Mouse (Mus musculus): ENCODE data around the gene Cpn1.

Cpn1 gene

DNA sequence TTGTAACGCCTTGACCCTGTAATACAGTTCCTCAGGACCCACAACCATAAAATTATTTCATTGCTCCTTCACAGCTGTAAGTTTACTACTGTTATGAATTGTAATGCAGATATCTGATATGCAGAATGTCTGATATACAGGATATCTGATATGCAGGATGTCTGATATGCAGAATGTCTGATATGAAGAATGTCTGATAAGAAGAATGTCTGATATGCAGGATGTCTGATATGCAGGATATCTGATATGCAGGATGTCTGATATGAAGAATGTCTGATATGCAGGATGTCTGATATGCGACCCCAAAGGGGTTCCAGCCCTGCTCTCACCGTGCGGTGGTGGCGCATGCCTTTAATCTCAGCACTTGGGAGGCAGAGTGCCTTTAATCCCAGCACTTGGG lies 4.4 kb downstream of the Cpn1 start:
- no peak for DNase-seq (ENCODE audit: low read depth, low spot score)

DNA sequence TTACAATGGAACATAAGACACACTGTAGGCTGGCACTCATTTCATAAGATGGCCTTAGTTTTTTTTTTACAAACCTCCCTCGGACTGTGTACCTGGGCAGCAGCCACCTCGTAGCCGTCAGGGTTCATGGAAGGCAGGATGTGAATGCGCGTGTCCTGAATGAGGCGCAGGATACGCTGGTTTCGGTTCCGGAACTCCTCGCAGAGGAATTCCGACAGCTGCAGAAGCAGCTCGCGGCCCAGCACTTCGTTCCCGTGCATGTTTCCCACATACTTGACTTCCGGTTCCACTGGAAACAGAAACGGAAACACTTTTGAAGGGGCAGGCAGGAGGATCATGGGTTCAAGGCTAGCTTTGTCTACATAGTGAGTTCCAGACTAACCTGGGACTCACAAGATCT lies 5.6 kb downstream of the Cpn1 start:
- DNase-seq (ENCODE audit: low read depth, low spot score), result peak; percentile 76

DNA sequence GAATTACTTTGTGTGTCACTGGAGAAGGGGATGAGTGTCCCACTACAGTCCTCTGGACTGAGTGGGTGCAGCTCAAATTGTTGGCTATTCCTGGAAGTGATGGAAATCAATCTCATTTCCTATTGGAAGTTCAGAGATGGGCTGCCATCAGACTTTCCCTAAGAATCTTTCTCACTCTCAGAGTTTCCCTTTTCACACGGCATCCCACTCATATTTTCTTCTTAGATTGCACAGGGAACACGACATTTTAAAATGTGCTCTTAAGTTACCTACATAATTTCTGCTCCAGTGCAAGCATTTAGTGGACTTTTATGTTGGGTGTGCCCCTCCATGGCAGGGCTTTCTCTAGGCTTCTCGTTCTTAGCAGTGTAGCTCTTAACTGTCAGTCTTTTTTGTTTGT lies 8.6 kb downstream of the Cpn1 start:
- no peak for DNase-seq (ENCODE audit: low read depth, low spot score)

DNA sequence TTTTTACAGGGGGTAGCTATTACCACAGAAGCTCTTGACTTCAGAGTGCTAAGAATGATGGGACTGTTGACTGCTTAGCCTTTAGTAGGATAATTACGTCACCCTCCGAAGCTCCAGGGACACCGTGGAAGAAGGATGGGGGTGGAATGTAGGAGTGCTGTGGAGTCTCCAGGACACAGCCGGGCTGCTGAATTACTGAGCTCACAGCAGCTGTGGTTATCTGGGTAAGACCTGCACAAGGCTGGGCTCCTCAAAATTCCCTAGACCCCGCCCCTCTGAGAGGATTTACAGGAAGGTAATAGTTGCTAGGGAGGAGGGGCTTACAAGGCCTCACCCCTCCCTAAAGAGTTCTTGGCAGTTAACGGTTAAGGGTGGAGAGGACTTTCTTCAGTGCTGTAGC lies 9.7 kb downstream of the Cpn1 start:
- peak; percentile 79 for DNase-seq (ENCODE audit: low read depth, low spot score)

DNA sequence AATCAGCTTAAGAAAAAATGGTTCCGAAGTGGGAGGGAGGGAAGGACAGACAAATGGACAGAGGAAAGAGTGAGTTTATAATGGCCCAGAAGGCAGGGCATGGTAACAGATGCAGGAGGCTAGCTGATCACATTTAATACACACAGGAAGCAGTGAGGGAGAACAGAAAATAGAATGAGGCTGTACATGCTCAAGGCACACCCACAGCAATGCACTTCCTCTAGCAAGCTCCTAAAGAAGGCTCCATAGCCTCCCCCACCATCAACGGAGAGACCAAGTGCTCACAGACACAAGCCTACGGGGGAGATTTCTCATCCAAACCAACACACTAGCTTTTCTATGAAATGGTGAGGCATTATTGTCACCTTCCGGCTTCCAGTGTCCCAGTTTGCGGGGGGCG lies 12.1 kb downstream of the Cpn1 start:
- no peak for DNase-seq (ENCODE audit: low read depth, low spot score)

DNA sequence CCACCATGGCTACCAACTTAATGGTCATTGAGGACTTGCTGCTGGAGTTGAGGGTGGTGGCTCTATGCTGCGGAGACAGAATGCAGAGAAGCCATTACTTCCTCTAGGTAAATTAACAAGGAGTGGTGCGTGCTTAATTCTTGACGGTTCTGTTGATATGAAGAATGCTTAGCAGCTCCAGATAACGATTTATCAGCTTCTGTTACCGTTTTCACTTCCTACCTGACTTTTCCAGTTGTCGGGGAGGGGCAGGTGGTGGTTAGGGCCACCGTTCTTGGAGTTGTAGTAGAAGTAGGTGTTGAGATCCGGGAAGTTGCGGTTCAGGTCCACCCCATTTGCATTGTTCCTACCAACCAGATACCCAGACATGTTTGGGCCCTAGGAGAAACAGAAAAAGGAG lies 12.6 kb downstream of the Cpn1 start:
- no peak for DNase-seq (ENCODE audit: low read depth, low spot score)

DNA sequence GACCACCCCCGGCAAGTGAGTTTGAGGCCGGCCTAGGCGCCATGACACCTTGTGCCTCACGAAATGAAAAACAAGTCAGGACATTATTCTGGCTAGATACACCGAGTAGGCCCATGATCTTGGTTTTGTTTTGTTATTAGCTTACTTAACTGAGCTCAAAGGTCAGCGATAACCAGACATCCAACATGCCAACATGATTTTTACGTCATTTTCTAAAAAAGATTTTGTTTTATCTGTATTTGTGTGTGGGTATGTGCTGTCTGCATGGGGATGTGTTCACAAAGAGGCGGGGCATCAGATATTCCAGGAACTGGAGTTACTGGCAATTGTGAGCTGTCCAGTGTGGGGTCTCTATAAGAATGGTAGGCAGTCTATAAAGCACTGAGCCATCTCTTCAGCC lies 14.2 kb downstream of the Cpn1 start:
- no peak for DNase-seq (ENCODE audit: low read depth, low spot score)

DNA sequence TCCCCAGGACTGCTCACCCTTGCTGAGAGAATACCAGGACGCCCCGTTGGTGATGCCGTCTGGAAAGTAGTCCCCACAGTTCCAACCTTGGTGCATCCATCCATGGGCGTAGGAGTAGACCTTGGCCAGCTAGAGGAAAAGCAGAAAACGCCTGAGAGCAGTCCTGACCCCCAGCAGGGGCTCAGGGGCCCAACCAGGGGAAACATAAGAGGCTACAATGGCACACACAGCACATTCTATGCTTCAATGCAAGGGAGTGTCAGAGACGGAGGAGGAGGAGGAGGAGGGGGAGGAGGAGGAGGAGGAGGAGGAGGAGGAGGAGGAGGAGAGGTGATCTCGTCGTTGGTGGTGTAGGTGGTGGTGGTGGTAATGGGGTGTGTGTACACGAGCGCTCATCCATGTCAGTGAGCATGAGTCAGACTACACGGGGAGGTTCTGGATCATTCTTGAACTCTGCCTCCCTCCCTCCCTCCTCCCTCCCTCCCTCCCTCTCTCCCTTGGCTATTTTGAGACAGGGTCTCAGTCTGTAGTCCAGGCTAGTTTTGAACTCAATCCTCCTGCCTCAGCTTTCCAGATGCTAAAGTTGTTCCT lies 17.8 kb downstream of the Cpn1 start:
- DNase-seq (ENCODE audit: low read depth, low spot score), result no peak

DNA sequence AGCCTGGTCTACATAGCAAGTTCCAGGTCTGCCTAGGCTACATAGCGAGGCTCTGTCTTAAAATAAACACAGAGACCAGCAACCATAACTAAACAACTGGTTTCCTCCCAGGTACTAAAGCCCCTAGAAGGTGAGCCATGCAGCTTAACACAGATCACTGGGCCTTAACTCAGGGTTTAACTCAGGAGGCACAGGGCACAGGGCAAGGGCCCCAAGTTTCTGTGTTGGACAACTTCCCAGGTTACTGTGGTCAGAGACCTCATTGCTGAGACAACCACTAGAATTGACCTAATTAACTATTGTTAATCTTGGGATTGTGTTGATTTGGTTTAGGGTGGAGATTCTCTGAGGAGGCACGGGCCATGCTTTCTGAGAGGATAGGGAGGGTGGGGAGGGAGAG lies 19.9 kb downstream of the Cpn1 start:
- no peak for DNase-seq (ENCODE audit: low read depth, low spot score)

DNA sequence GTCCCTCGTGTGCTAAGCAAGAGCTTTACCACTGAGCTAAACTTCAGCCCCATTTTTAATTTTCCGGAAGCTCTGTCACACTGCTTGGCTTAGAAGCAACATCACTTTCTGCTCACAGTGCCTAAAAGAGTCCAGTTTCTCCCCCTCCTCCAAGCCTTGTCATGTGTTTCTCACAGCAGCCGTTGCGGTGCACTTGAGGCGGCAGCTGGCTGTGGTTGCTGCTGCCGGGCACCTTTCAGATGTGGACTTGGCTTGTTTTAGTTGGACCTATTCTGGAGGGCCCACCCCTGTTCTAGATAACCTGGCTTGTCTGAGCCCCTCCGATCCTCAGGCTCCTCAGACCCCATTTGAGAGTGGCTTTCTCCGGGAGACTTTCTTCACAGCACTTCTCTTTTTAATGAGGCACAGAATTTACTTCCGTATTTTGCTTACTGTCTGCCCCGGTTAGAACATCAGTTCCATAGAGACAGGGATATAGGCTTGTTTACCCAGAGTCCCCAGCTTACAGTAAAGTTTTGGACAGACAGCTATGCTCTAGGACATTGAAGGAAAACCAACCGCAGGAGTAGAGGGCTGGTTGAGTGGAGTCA lies 20.8 kb downstream of the Cpn1 start:
- DNase-seq (ENCODE audit: low read depth, low spot score), result no peak

DNA sequence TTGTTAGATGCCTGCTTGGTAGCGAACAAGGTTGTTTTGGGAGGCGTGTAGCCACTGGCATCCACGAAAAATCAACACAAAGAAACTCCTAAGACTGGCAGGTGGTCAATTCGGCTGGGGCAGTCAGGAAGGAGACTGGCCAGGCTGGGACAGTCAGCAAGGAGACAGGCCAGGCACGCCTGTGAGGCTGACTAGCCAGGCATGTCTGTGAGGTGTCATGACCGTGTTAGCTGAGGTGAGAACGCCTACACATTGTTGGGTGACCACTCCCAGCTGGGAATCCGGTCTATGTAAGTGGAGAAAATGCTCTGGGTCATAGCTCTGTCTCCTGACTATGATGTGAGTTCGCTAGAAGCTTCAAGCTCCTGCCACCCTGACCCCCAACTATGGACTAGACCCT lies 23.6 kb downstream of the Cpn1 start:
- no peak for DNase-seq (ENCODE audit: low read depth, low spot score)

DNA sequence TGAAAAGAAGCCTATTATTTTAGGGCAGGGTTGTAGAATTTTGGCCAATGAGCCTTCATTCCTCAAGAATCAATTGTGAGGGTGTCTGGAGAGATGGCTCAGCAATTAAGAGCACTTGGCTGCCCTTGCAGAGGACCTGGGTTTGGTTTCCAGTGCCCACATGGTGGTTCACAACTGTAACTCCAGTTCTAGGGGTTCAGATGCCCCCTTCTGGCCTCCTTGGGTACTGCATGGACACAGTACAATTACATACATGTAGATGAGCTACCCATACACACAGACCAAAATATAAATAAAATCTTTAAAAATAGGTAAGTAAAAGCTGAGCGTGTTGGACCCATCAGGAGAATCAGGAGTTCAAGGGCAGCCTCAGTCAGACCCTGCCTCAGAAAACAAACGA lies 25.2 kb downstream of the Cpn1 start:
- DNase-seq (ENCODE audit: low read depth, low spot score), result peak; percentile 78

DNA sequence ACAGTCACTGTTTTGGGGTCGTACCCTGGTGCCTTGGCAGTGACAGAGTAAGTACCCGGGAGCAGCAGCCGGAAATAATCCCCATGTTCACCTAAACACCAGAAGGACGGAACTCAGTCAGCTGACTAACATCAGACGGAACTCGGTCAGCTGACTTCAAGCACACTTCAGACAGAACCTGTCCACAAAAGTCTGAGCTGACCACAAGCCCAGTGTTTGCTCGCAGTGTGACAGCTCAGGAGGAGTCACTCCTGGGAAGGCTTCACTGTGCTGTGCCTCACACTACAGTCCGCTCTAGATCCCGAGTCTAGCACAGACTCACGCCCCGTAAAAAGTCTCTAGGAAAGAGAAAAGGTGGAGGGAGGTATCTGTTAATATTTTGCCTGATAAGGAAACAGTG lies 26.3 kb downstream of the Cpn1 start:
- no peak for DNase-seq (ENCODE audit: low read depth, low spot score)

DNA sequence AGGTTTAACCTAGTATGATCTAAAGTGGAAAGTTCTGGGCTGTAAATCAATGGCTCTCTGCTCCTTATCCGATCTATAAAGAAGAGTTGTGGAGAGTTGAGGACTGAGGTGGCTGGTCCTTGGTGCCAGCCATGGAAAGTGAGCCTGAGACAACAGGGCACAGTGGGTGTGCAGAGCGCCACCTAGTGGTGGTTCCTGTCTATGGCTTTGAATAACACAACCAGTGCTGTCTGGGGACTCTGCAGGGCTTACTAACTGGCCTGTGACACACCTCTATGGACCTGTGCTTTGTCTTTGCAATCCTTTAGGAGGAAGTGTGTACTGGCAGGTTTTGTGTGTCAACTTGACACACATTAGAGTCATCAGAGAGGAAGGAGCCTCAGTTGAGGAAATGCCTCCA lies 27.2 kb downstream of the Cpn1 start:
- peak; percentile 78 for DNase-seq (ENCODE audit: low read depth, low spot score)

DNA sequence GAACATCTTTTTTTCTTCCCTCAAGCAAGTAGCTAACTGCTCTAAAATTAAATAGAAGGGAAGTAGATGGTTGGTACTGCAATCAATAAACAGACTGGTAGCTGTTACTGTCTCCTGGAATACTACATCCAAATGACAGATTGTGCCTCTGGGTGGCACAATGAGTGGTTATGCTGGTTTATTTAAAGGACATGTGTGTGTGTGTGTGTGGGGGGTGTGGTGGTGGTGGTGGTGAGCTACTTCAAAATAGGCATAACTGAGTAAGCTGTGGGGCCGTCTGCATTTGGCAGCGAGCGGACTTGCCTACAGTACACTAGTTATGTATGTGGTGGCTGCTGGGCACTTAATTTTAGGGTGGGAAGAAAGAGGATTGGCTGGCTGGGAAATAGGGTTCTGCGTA lies 28.5 kb downstream of the Cpn1 start:
- no peak for DNase-seq (ENCODE audit: low read depth, low spot score)

DNA sequence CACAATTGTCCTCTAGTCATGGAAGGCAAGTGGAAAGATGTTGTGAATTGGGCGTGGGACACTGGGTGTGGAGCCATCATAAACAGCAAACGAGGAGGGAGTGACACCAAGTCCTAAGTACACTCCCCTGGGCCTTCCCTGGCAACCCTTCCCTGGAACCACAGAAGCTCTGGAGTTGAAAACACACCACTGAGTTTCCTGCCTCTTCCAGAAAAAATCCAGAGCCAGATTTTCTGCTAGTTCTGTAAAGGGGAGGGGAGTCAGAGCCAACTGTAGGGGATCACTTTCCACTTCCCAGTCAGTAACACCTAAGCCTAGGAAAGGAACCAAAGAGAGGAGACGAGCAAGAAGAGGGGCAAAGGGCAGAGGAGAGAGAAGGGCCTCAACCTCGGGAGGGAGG lies 29.0 kb downstream of the Cpn1 start:
- DNase-seq (ENCODE audit: low read depth, low spot score), result no peak

DNA sequence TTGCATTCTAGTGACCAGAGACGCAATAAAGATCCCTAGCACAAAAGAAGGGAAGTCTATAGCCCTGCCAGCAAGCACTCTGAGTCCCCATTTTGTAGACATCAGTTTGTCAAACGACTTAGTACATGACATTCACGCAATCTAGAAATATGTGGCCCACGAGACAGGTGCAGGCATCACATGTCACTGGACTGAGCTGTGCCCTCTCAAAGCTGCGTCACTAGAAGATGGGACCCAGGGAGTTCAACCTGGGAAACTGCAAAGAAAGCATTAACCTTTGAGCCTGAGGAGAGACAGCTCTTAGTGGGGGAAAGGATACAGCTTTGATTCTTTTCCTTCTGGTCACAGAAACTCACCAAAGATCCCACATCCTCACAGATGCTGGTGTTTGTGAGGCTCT lies 31.1 kb downstream of the Cpn1 start:
- no peak for DNase-seq (ENCODE audit: low read depth, low spot score)

DNA sequence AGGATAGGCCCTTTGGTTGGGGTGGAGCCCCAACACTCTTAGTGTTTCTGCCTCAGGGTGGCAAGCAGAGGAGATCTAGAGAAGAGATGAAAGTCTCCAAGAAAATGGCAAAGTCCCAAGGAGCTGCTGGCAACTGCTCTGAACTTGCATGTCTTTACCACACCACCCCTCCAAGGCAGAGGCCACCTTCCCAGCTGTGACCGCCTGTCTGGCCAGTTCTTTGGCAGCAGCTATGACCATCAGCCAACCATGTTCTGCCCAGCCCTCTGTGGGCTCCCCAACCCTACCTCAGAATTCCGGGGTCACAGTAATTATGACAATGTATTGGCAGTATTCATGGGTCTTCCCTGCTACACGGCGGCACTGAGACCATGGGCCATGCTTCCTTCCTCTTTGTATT lies 31.5 kb downstream of the Cpn1 start:
- DNase-seq (ENCODE audit: low read depth, low spot score), result no peak

DNA sequence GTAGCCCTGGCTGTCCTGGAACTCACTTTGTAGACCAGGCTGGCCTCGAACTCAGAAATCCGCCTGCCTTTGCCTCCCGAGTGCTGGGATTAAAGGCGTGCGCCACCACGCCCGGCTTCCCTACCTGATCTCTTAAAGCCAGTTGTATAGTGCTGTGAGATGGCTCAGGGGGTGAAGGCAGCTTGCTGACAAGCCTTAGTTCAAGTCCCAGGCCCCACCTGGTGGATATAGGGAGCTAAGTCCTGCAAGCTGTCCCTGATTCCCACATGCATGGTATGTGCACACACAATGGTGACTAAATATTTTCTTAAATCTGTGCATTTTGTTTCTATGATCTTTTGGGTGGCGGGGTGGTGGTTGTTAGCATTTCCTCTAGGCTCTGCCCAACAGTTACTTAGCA lies 33.4 kb downstream of the Cpn1 start:
- peak; percentile 51 for DNase-seq (ENCODE audit: low read depth, low spot score)

DNA sequence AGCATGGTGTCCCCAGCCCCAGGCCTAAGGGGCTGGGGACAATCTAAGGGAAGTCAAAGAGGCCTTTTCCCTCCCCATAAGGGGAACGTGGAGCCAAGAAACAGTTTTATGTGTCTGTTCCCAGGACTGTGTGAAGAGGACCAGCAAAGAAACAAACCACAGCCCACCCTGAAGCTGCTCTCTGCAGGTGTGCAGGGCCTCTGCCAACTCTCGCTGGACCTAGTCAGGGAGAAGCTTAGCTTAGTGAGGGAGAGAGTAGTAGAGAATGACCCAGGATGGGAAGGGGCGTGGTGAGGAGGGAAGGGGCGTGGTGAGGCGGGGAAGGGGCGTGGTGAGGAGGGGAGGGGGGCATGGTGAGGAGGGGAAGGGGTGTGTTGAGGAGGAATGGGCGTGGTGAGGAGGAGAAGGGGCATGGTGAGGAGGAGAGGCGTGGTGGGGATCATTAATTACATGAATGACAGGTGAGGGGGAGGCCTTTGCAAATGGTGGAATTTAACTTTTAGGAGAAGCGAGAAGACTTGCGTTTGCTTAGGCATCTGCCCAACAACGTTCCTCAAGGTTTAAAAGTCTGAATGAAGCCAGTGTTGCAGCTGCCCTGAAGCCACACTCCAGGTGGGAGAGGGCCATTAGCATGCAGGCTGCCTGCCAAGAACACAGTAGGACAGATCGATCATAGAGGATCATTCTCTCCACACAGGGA lies 37.1 kb downstream of the Cpn1 start:
- DNase-seq (ENCODE audit: low read depth, low spot score), result peak; percentile 89

DNA sequence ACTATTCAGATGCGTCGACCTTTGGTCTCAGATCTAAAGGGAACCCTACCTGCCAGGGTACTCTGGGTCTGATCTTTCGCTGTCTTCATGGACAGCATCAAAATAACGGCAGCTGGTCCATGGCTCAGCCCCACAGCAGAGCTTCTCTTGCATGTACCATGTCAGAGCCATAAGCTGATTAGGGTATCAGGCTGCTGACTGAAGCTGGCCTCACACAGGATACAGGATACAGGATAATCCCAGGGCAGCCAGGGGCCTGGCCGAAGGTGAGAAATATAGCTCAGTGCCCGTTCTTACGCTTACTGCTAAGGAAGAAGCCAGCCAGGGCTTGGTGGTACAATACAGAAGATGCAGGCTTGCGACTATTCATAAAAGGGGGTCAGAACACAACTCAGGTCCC lies 41.8 kb downstream of the Cpn1 start:
- DNase-seq (ENCODE audit: low read depth, low spot score), result no peak

DNA sequence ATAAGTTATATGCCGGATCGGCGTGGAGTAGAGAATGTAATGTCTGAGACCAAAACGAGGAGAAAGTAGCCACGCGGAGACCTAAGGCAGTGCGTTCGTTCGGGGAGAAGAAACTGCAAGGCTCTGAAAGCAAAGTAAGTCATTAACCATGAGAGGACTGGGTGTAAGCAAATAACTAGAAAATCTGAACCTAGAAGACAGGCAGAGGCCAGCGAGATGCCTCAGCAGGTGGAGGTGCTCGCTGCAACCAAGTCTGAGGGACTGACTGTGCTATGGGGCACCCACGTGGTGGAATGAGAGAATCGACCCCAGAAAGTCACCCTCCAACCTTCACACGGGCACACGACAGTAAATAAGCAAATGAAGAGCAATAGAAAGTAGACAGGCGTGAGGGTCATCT lies 43.3 kb downstream of the Cpn1 start:
- DNase-seq (ENCODE audit: low read depth, low spot score), result no peak

Data from R1 (cell line).